Mouse (Mus musculus): ENCODE measurements at regions not wholly inside any gene's neighbourhood (a gene's known extent, or its start where the extent isn't known, plus 50 kb on each side); places are given as distances from the start of the nearest gene placed in this dataset.
A peak's percentile ranks its signal among the peaks of the same experiment; 100 is the strongest.

- no peak for TF ChIP-seq NELFE (IDR thresholded peaks at IDR 0.05; ENCODE audit: low read depth, low read length)
- TF ChIP-seq MXI1 (IDR thresholded peaks at IDR 0.05; ENCODE audit: low read depth, low read length), result no peak
- TF ChIP-seq JUN (IDR thresholded peaks at IDR 0.05; ENCODE audit: insufficient read depth, low read depth, low read length), result no peak
- TF ChIP-seq TCF12 (IDR thresholded peaks at IDR 0.05; ENCODE audit: low read depth, low read length), result no peak
- TF ChIP-seq MAFK (IDR thresholded peaks at IDR 0.05; ENCODE audit: insufficient replicate concordance, low read length), result no peak
- no peak for TF ChIP-seq ZKSCAN1 (IDR thresholded peaks at IDR 0.05; ENCODE audit: borderline replicate concordance, low read depth, low read length)
- TF ChIP-seq MAX (IDR thresholded peaks at IDR 0.05; ENCODE audit: low read length), result no peak
- no peak for TF ChIP-seq RCOR1 (conservative IDR thresholded peaks at IDR 0.05; ENCODE audit: low read depth, low read length)
- no peak for TF ChIP-seq MEF2A (IDR thresholded peaks at IDR 0.05; ENCODE audit: borderline replicate concordance, low read depth, low read length)
- no peak for TF ChIP-seq KAT2A (IDR thresholded peaks at IDR 0.05; ENCODE audit: insufficient replicate concordance, low read length)
- no peak for TF ChIP-seq CHD1 (IDR thresholded peaks at IDR 0.05; ENCODE audit: low read depth, low read length)
- no peak for TF ChIP-seq POLR2AphosphoS2 (IDR thresholded peaks at IDR 0.05; ENCODE audit: low read depth, low read length)
- no peak for TF ChIP-seq RAD21 (IDR thresholded peaks at IDR 0.05; ENCODE audit: low read depth, low read length)
- TF ChIP-seq SMC3 (IDR thresholded peaks at IDR 0.05; ENCODE audit: low read depth, low read length), result no peak
- TF ChIP-seq NRF1 (IDR thresholded peaks at IDR 0.05; ENCODE audit: low read depth, low read length), result no peak
- H3K79me2 ChIP-seq (replicated peaks; ENCODE audit: control insufficient read depth, extremely low read depth, insufficient read depth, poor library complexity, severe bottlenecking), result no peaks in the 10 kb centered on the region
- H3K4me3 ChIP-seq (replicated peaks in 1 of 3; ENCODE audit: low read depth in 2 of 3, low read length in 2 of 3, poor library complexity in 1 of 3), result no peak overlapping the region
- H3K36me3 ChIP-seq (replicated peaks in 1 of 2; ENCODE audit: control insufficient read depth in 1 of 2, insufficient read depth in 1 of 2, low read length in 1 of 2), result peaks cover 0 to 38% of the 10 kb centered on the region in 2 experiments
- H3K27me3 ChIP-seq (replicated peaks), result no peaks in the 10 kb centered on the region
- in situ Hi-C loops (cut with MboI; ENCODE audit: low pct_ligation_motif_present, low pct_unique_long_range_greater_than_20kb, low sequenced_read_pairs) (loop anchor here (5.0 to 25.0 kb wide), 2 partner anchors 181 to 731 kb away; no protein-coding TSS in a partner anchor), dilution Hi-C loops (cut with MboI; ENCODE audit: extremely low pct_ligation_motif_present, extremely low pct_unique_long_range_greater_than_20kb, low sequenced_read_pairs) (no loop called here)
- H3K4me1 ChIP-seq (ENCODE audit: control insufficient read depth in 1 of 2, insufficient read depth in 2 of 2), result peaks cover 3 to 35% of the 10 kb centered on the region in 2 experiments
- peaks cover 5% of the 10 kb centered on the region for H3K9me3 ChIP-seq (replicated peaks; ENCODE audit: low read length)
- H3K27ac ChIP-seq (ENCODE audit: insufficient read depth, low read depth), result no peak overlapping the region
- DNase-seq (ENCODE audit: extremely low read depth), result no peak
- H3K9ac ChIP-seq (ENCODE audit: insufficient read depth, low read depth), result no peak overlapping the region
- H3K4me2 ChIP-seq (ENCODE audit: insufficient read depth, low read depth, poor library complexity, severe bottlenecking), result peak overlapping the region; percentile 41; the same call in 1 of the 2 replicates
Observed at GRCm38 (mm10) chr11:20455865-20456648, 87.0 kb upstream of the Sertad2 start.

DNA sequence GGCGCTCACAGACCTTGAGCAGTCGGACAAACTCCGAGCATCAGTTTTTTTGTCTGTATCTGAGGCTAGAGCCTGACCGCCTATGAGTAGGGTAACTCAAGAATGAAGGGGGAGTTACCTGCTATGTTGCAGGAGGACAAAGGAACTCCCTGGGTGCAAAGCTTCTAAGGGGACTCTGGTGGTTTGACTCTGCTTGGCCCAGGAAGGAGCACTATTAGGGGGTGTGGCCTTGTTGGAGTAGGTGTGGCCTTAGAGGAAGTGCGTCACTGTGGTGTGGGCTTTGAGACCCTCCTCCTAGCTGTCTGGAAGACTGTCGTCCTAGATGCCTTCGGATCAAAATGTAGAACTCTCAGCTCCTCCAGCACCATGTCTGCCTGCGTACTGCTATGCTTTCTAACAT is 83.9 kb upstream of the Sertad2 start:
- Histone ChIP-seq H3K36me3 (replicated peaks in 1 of 2; ENCODE audit: control insufficient read depth in 1 of 2, insufficient read depth in 1 of 2, low read length in 1 of 2) (peaks cover 0 to 39% of the 10 kb centered on the region in 2 experiments), H3K27ac (ENCODE audit: insufficient read depth, low read depth) (no peak overlapping the region), H3K4me2 (ENCODE audit: insufficient read depth, low read depth, poor library complexity, severe bottlenecking) (no peak overlapping the region), H3K4me1 (ENCODE audit: control insufficient read depth in 1 of 2, insufficient read depth in 2 of 2) (peaks cover 10 to 41% of the 10 kb centered on the region in 2 experiments), H3K4me3 (replicated peaks in 1 of 3; ENCODE audit: low read depth in 2 of 3, low read length in 2 of 3, poor library complexity in 1 of 3) (no peak overlapping the region), H3K9me3 (replicated peaks; ENCODE audit: low read length) (no peaks in the 10 kb centered on the region), H3K27me3 (replicated peaks) (no peaks in the 10 kb centered on the region), H3K79me2 (replicated peaks; ENCODE audit: control insufficient read depth, extremely low read depth, insufficient read depth, poor library complexity, severe bottlenecking) (no peaks in the 10 kb centered on the region), H3K9ac (ENCODE audit: insufficient read depth, low read depth) (no peak overlapping the region)
- TF ChIP-seq UBTF (IDR thresholded peaks at IDR 0.05; ENCODE audit: low read depth, low read length), result no peak
- no peak for TF ChIP-seq MYC (IDR thresholded peaks at IDR 0.05; ENCODE audit: low read depth, low read length)
- TF ChIP-seq ETS1 (conservative IDR thresholded peaks at IDR 0.05; ENCODE audit: low read depth, low read length), result no peak
- TF ChIP-seq ZKSCAN1 (IDR thresholded peaks at IDR 0.05; ENCODE audit: borderline replicate concordance, low read depth, low read length), result no peak
- no peak for TF ChIP-seq TCF12 (IDR thresholded peaks at IDR 0.05; ENCODE audit: low read depth, low read length)
- TF ChIP-seq USF1 (IDR thresholded peaks at IDR 0.05; ENCODE audit: low read depth, low read length), result no peak
- TF ChIP-seq USF2 (conservative IDR thresholded peaks at IDR 0.05; ENCODE audit: low read depth, low read length), result no peak
- no peak for TF ChIP-seq HCFC1 (IDR thresholded peaks at IDR 0.05; ENCODE audit: low read depth, low read length)
- no peak for TF ChIP-seq CHD1 (IDR thresholded peaks at IDR 0.05; ENCODE audit: low read depth, low read length)
- no peak for TF ChIP-seq PAX5 (IDR thresholded peaks at IDR 0.05; ENCODE audit: low read length)
- TF ChIP-seq IRF4 (IDR thresholded peaks at IDR 0.05; ENCODE audit: low read depth, low read length), result no peak
- no peak for DNase-seq (ENCODE audit: extremely low read depth)
- in situ Hi-C loops (cut with MboI; ENCODE audit: low pct_ligation_motif_present, low pct_unique_long_range_greater_than_20kb, low sequenced_read_pairs), result loop anchor here (5.0 to 25.0 kb wide), 2 partner anchors 178 to 728 kb away; no protein-coding TSS in a partner anchor
- dilution Hi-C loops (cut with MboI; ENCODE audit: extremely low pct_ligation_motif_present, extremely low pct_unique_long_range_greater_than_20kb, low sequenced_read_pairs), result no loop called here

Measured in CH12.LX (cell line).